Comparison of ENCODE assay signal across 24 mouse cellular contexts in genomic region chr5:73823421-73823820, GRCm38 (mm10).
DNase-seq lines count a peak whose midpoint lies in the region; ATAC-seq lines count a peak whose summit lies in the region.
"Had no signal": no experiment of that assay in that cellular context is flagged by ENCODE, and none has a peak within 500 bp of the region (broad histone marks: within the 10 kb centered on the region; RNA-seq: fewer than 3 reads in every experiment).

No protein-coding gene starts in this region.

- no peak for ATAC-seq in midbrain, embryonic 11.5 days (ENCODE audit: low FRiP score)
- no peak for ATAC-seq in hindbrain, embryonic 14.5 days (ENCODE audit: low FRiP score)
- no peak for ATAC-seq in hindbrain, embryonic 11.5 days (ENCODE audit: low FRiP score)
- ATAC-seq: activated CD4-positive, CD25-positive, alpha-beta regulatory T cell, adult 4 months; forebrain, embryonic 14.5 days; forebrain, postnatal 0 days; intestine, postnatal 0 days had no signal

- H3K36me3 ChIP-seq in midbrain, embryonic 11.5 days (ENCODE audit: control insufficient read depth, insufficient read depth, low read length) = no peaks in the 10 kb centered on the region
- H3K36me3 ChIP-seq in midbrain, embryonic 10.5 days = no peaks in the 10 kb centered on the region
- no peaks in the 10 kb centered on the region for H3K36me3 ChIP-seq in hindbrain, embryonic 14.5 days (replicated peaks; ENCODE audit: control insufficient read depth, insufficient read depth)
- no peaks in the 10 kb centered on the region for H3K36me3 ChIP-seq in hindbrain, embryonic 11.5 days (ENCODE audit: control insufficient read depth, insufficient read depth, low read length)
- H3K36me3 ChIP-seq: heart, embryonic 12.5 days; heart, embryonic 15.5 days; hindbrain, embryonic 10.5 days; hindbrain, embryonic 15.5 days had no signal

- H3K27me3 ChIP-seq in midbrain, embryonic 11.5 days (ENCODE audit: control insufficient read depth, insufficient read depth, low read length) = no peaks in the 10 kb centered on the region
- no peaks in the 10 kb centered on the region for H3K27me3 ChIP-seq in midbrain, embryonic 10.5 days (ENCODE audit: low read depth, poor library complexity, severe bottlenecking)
- no peaks in the 10 kb centered on the region for H3K27me3 ChIP-seq in hindbrain, embryonic 14.5 days (ENCODE audit: control insufficient read depth, insufficient read depth, low read length)
- H3K27me3 ChIP-seq in hindbrain, embryonic 11.5 days (ENCODE audit: control insufficient read depth, insufficient read depth, low read length) = no peaks in the 10 kb centered on the region
- H3K27me3 ChIP-seq: heart, embryonic 12.5 days; heart, embryonic 15.5 days; hindbrain, embryonic 15.5 days had no signal

- WGBS in midbrain, embryonic 11.5 days = 88% methylated on average over 5 of the region's 5 CpGs
- WGBS in midbrain, embryonic 10.5 days = 89% methylated on average over 5 of the region's 5 CpGs
- 90% methylated on average over 5 of the region's 5 CpGs for WGBS in hindbrain, embryonic 14.5 days
- 82% methylated on average over 5 of the region's 5 CpGs for WGBS in hindbrain, embryonic 11.5 days

- no peak overlapping the region for H3K4me2 ChIP-seq in midbrain, embryonic 11.5 days
- no peak overlapping the region for H3K4me2 ChIP-seq in hindbrain, embryonic 14.5 days (replicated peaks)
- H3K4me2 ChIP-seq in hindbrain, embryonic 11.5 days (replicated peaks; ENCODE audit: low read depth, low read length) = no peak overlapping the region
- H3K4me2 ChIP-seq: heart, embryonic 12.5 days; heart, embryonic 15.5 days; hindbrain, embryonic 15.5 days had no signal

- no peak overlapping the region for H3K4me3 ChIP-seq in midbrain, embryonic 11.5 days (ENCODE audit: low read depth, low read length)
- H3K4me3 ChIP-seq in midbrain, embryonic 10.5 days = no peak overlapping the region
- H3K4me3 ChIP-seq in hindbrain, embryonic 14.5 days (replicated peaks; ENCODE audit: low read length) = no peak overlapping the region
- H3K4me3 ChIP-seq in hindbrain, embryonic 11.5 days (ENCODE audit: low read depth, low read length) = no peak overlapping the region
- H3K4me3 ChIP-seq: gastrocnemius, adult 2 months; heart, embryonic 12.5 days; heart, embryonic 15.5 days; hindbrain, embryonic 10.5 days; hindbrain, embryonic 15.5 days had no signal

- DNase-seq in midbrain, embryonic 11.5 days (ENCODE audit: low spot score, missing footprints) = peak; percentile 23
- DNase-seq in midbrain, embryonic 10.5 days (ENCODE audit: low spot score) = no peak
- DNase-seq in adrenal gland, adult 8-10 months = peak; percentile 67
- DNase-seq in adrenal gland, postnatal 25 days = peak; percentile 18
- no peak for DNase-seq in hindbrain, embryonic 14.5 days (ENCODE audit: low spot score)
- no peak for DNase-seq in hindbrain, embryonic 11.5 days (ENCODE audit: low spot score)
- DNase-seq in cerebellum, postnatal 25 days = no peak
- DNase-seq: cerebellum, adult 11 months; cerebellum, adult 2 months; cerebellum, adult 9-11 months; forebrain, postnatal 0 days; gastrocnemius, adult 2 months; gastrocnemius, postnatal 25 days; heart, adult 18-20 months; heart, postnatal 10 days; heart, postnatal 36 days; kidney, adult 2 months had no signal

- no peak overlapping the region for H3K27ac ChIP-seq in midbrain, embryonic 11.5 days (ENCODE audit: low read depth, low read length)
- H3K27ac ChIP-seq in midbrain, embryonic 10.5 days (replicated peaks) = no peak overlapping the region
- no peak overlapping the region for H3K27ac ChIP-seq in hindbrain, embryonic 14.5 days
- H3K27ac ChIP-seq in hindbrain, embryonic 11.5 days (ENCODE audit: low read depth, low read length) = no peak overlapping the region
- H3K27ac ChIP-seq: gastrocnemius, adult 2 months; heart, embryonic 15.5 days; hindbrain, embryonic 15.5 days had no signal

- H3K4me1 ChIP-seq in midbrain, embryonic 11.5 days (ENCODE audit: control insufficient read depth, insufficient read depth, low read length) = no peaks in the 10 kb centered on the region
- peaks cover 4% of the 10 kb centered on the region; the same call in 1 of the 2 replicates for H3K4me1 ChIP-seq in midbrain, embryonic 10.5 days
- H3K4me1 ChIP-seq in hindbrain, embryonic 14.5 days (replicated peaks; ENCODE audit: control insufficient read depth, insufficient read depth, low read length) = no peaks in the 10 kb centered on the region
- no peaks in the 10 kb centered on the region for H3K4me1 ChIP-seq in hindbrain, embryonic 11.5 days (replicated peaks; ENCODE audit: control insufficient read depth, insufficient read depth, low read length)
- H3K4me1 ChIP-seq: heart, embryonic 12.5 days; heart, embryonic 15.5 days had no signal

- no peaks in the 10 kb centered on the region for H3K9me3 ChIP-seq in midbrain, embryonic 11.5 days (ENCODE audit: control insufficient read depth, low read length)
- H3K9me3 ChIP-seq in midbrain, embryonic 10.5 days (replicated peaks) = no peaks in the 10 kb centered on the region
- no peaks in the 10 kb centered on the region for H3K9me3 ChIP-seq in hindbrain, embryonic 14.5 days (ENCODE audit: control insufficient read depth, low read length)
- no peaks in the 10 kb centered on the region for H3K9me3 ChIP-seq in hindbrain, embryonic 11.5 days (ENCODE audit: control insufficient read depth, low read length)
- H3K9me3 ChIP-seq: heart, embryonic 12.5 days; heart, embryonic 15.5 days; hindbrain, embryonic 10.5 days; hindbrain, embryonic 15.5 days had no signal

- H3K9ac ChIP-seq in midbrain, embryonic 11.5 days (ENCODE audit: low read length) = no peak overlapping the region
- no peak overlapping the region for H3K9ac ChIP-seq in hindbrain, embryonic 14.5 days
- no peak overlapping the region for H3K9ac ChIP-seq in hindbrain, embryonic 11.5 days (ENCODE audit: low read depth, low read length)
- H3K9ac ChIP-seq: forebrain, postnatal 0 days; heart, embryonic 12.5 days; heart, embryonic 15.5 days; hindbrain, embryonic 15.5 days had no signal

Comparison
In these comparisons a context has a peak if more than half of its experiments do, and no peak if none do; other contexts are left out.
1. DNase-seq: peak in midbrain, embryonic 11.5 days (single experiment), adrenal gland, adult 8-10 months (single experiment) and adrenal gland, postnatal 25 days (single experiment); none in midbrain, embryonic 10.5 days (single experiment), hindbrain, embryonic 14.5 days (single experiment), hindbrain, embryonic 11.5 days (single experiment) and cerebellum, postnatal 25 days (0 of 2).